Mouse (Mus musculus) ES-Bruce4 (cell line): Measurements from ENCODE around the gene Prkg2. TPM values are rescaled to one million over a fixed set of nuclear protein-coding genes. Genes with fewer than 3 reads are reported as not detected.

Experiments used
- H3K27ac ChIP-seq: 2 replicates; pipeline ENCODE4 v1.5.1; 2012; ENCODE audit warnings: low read length, inconsistent platforms; ENCODE audit not compliant: insufficient read depth
- H3K27me3 ChIP-seq: 2 replicates; pipeline ENCODE4 v1.6.1; 2012; ENCODE audit warnings: mild to moderate bottlenecking, low read length, inconsistent platforms; ENCODE audit not compliant: control insufficient read depth, poor library complexity, insufficient read depth, severe bottlenecking
- H3K36me3 ChIP-seq: 2 replicates; pipeline ENCODE4 v1.6.1; 2012; ENCODE audit warnings: inconsistent platforms, mild to moderate bottlenecking, low read length, moderate library complexity; ENCODE audit not compliant: control insufficient read depth, poor library complexity, insufficient read depth, severe bottlenecking
- H3K4me1 ChIP-seq: one replicate; pipeline ENCODE4 v1.8.1; 2011; ENCODE audit warnings: low read length; ENCODE audit not compliant: control insufficient read depth, insufficient read depth
- H3K4me3 ChIP-seq: 2 replicates; pipeline ENCODE4 v1.5.1; 2011; ENCODE audit warnings: low read depth, mild to moderate bottlenecking, low read length
- H3K9ac ChIP-seq: 2 replicates; pipeline ENCODE4 v1.6.1; 2012; ENCODE audit warnings: low read depth, mild to moderate bottlenecking, inconsistent platforms; ENCODE audit not compliant: poor library complexity, severe bottlenecking
- H3K9me3 ChIP-seq: replicated peaks from 2 replicates; pipeline ENCODE4 v1.6.1; 2012; ENCODE audit warnings: mild to moderate bottlenecking, low read length, inconsistent platforms; ENCODE audit not compliant: control insufficient read depth, poor library complexity, insufficient read depth, severe bottlenecking
- CTCF ChIP-seq: IDR thresholded peaks from one replicate; pipeline ENCODE4 v1.8.1; 2011; ENCODE audit warnings: low read depth, low read length
- EP300 ChIP-seq: IDR thresholded peaks from 2 replicates; pipeline ENCODE4 v1.6.1; 2011; ENCODE audit warnings: low read depth, low read length; ENCODE audit not compliant: insufficient read depth
- POLR2A ChIP-seq: IDR thresholded peaks from one replicate; pipeline ENCODE4 v1.8.1; 2011; ENCODE audit warnings: low read length; ENCODE audit not compliant: insufficient read depth
- polyA plus RNA-seq: library from polyadenylated mRNA; stranded (reverse); fragments of >200 nt; gene quantifications from 2 replicates; pipeline ENCODE4 v1.2.4, GENCODE M21; 2011; ENCODE audit warnings: low read depth; ENCODE audit not compliant: missing spikeins, insufficient read depth, insufficient read length

Prkg2 gene
- polyA plus RNA-seq, 1 experiment: 0.19 TPM

DNA sequence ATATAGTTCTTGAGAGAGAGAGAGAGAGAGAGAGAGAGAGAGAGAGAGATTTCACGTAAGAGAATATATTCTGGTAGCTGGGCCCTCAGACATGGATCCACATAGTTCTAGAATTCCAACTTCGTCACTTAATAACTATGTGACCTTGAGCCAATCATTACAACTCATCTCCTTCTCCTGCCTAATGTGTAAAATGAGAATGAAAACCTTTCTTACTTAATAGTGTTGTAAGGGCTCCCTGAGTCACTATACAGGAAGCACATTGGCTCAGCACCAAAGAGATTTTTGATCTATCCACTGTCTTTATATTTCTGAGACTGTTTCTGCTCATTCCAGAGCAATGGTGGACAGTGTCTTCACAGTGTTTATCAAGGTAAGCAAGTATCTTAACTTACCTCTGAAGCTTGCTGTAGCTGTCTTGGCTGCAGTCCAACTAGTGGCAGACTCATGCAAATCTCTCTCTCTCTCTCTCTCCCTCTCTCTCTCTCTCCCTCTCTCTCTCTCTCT is 146.6 kb downstream of the Prkg2 start:
- H3K9ac ChIP-seq: no peak overlapping the region
- no peaks in the 10 kb centered on the region for H3K36me3 ChIP-seq
- H3K9me3 ChIP-seq: no peaks in the 10 kb centered on the region
- H3K27me3 ChIP-seq: no peaks in the 10 kb centered on the region
- no peak overlapping the region for H3K4me3 ChIP-seq
- no peak for TF ChIP-seq POLR2A
- TF ChIP-seq EP300: no peak
- no peak for TF ChIP-seq CTCF
- H3K27ac ChIP-seq: no peak overlapping the region
- no peaks in the 10 kb centered on the region for H3K4me1 ChIP-seq

DNA sequence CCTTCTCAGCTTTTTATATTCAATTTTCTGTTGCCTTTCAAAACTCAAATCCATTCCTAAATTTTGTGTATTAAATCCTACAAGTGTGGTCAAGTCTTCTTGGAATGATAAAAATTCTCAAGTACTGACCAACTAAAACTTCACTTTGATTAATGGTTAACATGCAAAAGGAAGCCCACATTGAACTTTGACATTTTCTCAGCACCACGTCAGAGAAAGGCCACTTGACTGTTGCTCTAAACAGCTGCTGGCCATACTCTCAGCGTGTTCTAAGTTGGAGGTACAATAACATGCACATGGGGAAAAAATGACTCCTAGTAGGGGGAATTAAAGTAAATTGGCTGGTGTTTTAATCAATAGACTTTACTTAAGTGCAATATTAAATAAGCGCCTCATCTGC is 155.1 kb downstream of the Prkg2 start:
- Histone ChIP-seq H3K4me1 (no peaks in the 10 kb centered on the region), H3K36me3 (no peaks in the 10 kb centered on the region), H3K9ac (no peak overlapping the region), H3K27me3 (no peaks in the 10 kb centered on the region), H3K4me3 (no peak overlapping the region), H3K27ac (no peak overlapping the region), H3K9me3 (no peaks in the 10 kb centered on the region)
- no peak for TF ChIP-seq POLR2A
- no peak for TF ChIP-seq EP300
- TF ChIP-seq CTCF: no peak

Other genes starting within 250 kb of the Prkg2 start
- gene Bmp3, start 182.9 kb downstream of the Prkg2 start, polyA plus RNA-seq: 0.61 and 0.66 TPM in 2 replicates